Mouse (Mus musculus) heart, postnatal 36 days (tissue): ENCODE measurements around the gene Cyb561d2. TPM values are rescaled to one million over a fixed set of nuclear protein-coding genes. Genes with fewer than 3 reads are reported as not detected.

Experiments
- DNase-seq, 2 experiments: peaks; one replicate each; pipeline ENCODE4 v3.0.0; 2021 to 2022
- intact Hi-C: fragments of 180-260 bp; cut with DNase I; formaldehyde crosslinking; loops from one replicate; pipeline ENCODE4 v1.15.1; 2025
- total RNA-seq, 2 experiments: library from RNA; stranded (reverse); gene quantifications; 2 replicates each; pipeline ENCODE4 v1.2.3; 2021

Gene Cyb561d2
- total RNA-seq, 2 experiments from 2014 or later: 4.7 to 5.3 TPM

DNA sequence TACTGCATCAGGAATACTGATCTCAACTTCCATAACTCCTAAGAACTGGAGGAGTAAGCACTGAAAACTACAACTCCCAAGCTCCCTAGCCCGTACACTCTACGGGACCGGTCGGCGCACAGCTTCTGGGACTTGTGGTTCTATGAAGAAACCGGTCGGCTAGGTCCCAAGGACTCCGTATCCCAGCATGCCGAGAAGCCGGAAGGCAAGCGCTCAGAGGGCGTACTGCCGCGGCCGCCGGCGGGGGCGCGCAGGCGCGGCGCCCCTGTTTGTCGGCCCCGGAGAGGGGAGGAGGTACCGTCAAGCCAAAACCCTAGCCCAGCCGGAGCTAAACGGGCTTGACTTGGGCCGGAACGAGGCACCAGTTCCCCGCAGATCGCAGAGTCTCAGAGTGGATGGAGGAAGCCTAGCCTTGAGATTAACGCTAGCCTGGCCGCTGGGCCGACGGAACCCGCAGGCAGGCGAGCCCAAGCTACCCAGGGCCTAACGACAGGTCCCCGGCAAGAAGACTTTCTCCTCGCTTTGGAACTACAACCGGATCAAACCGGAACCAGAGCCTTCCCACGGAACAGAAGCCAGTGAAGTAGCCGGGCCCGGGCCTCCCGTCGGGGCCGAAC is 8.1 kb downstream of the Cyb561d2 start, which contains the start of gene Tmem115:
Gene Tmem115 (plus strand): TSS at position 155 of the 617 bp plus-strand sequence.
- DNase-seq: peak; percentile 85 to 89
- intact Hi-C loops: loop anchor here (10.0 kb wide), 1 partner anchor 639 kb away; the partner anchor contains the start of gene Manf

DNA sequence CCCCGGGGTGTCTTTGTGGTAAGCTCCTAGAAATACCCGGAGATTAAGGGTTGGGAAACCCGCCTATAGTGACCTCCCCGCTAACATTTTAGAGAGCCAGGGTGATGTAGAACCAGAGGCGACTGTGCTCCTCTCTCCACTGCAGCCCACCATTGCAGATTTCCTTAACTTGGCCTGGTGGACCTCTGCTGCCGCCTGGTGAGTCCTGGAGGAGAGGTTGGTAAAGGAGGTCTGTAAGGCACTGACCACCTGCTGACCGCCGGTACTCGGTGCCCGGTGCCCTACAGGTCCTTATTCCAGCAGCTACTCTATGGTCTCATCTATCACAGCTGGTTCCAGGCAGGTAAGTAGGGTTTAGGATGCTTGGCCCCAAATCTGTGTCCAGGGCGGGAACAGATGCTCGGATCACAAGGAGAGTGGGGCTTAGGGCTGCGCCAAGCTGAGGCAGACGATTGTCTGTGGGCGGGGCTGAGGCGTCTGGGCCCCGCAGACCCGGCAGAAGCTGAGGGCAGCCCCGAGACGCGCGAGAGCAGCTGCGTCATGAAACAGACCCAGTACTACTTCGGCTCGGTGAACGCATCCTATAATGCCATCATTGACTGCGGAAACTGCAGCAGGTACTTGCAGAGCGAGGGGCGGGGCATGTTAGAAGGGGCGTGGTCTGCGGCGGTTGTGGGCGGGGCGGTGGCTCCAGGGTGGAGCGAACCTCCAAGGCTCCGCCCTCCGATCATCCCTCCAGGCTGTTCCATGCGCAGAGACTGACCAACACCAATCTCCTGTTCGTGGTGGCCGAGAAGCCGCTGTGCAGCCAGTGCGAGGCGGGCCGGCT is 15.6 kb downstream of the Cyb561d2 start:
- intact Hi-C loops: no loop called here
- DNase-seq: peak; percentile 54 to 63

DNA sequence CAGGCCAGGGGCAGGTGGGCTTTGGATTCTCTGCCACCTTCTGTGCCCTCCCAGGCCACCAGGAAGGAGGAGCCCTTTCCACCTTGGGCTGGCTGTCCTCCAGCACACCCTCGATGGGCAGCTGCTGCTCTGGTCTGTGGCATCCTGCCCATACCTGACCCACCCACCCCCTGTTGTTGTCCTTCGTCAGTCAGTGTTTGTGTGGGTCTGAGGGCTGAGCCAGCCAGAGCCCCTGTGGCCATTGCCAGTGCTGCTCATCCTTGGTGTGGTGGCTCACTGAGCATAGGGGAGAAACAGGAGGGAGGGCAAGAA is 19.6 kb downstream of the Cyb561d2 start:
- DNase-seq: no peak
- intact Hi-C loops: no loop called here

DNA sequence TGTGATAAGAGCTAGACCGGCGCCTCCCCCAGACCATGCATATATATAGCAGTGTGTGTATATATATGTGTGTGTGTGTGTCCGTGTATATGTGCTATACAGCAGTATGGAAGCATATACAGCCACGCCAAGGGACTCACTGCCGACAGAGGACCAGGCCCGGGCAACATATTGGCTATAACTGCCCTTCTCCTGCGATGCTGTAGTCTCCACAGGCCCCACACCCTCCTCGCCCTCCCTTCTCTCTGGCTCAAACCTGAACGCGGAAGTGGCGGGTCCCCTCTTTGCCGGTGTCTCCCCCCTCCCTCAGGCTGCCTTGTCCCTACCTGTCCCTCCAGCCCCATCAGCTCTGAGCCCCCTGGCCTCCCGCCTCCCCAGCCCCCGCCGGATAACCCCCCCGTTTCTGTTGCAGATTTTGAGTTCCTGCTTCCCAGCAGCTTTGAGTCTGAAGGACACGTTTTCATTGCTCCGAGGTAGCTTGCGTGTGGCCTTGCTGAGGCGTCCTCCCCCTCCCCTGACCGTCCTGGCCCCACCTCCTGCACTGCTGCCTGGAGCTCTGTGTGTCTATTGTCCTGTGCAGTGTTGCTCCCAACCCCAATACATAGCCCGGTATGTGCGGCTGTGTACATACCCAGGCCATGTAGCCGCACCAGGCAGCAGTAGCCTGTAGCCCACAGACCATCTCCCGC is 20.1 kb downstream of the Cyb561d2 start:
- no peak for DNase-seq
- intact Hi-C loops: no loop called here

DNA sequence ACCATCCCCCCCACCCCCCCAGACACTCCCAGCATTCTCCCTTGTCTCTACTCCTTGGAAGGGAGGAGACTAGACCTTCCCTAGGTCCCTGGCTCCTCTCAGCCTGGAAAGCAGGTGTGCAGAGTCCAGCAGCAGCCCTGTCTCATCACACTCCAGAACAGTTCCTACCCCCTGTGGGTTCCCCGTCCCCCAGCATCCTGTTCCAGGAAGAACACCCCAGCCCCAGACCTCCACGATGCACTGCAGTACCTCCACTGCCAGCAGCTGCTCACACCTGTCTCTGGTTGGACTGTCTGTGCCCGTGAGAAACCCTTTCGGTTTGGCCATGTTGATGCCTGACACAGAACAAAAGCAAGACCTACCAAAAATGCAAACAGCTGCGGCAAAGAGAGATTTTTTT is 20.8 kb downstream of the Cyb561d2 start:
- DNase-seq: no peak
- intact Hi-C loops: no loop called here

DNA sequence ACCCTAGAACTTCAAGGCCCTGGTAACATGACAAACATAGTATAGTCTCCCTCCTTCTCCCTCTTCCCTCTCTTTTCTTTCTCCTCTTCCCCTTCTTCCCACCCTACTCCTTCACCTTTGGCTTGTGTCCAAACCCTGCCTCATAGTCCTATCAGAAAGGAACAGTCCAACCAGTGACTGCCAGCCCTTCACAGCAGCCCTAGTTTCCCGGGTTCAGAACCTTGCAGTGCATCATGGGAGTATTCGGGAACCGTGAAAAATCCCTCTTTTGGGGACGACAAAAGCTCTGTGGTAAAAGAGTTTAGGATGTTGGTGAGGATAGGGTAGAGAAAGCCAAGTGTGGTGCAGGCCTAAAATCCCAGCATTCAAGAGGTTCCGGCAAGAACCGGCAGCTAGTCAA is 21.7 kb downstream of the Cyb561d2 start:
- intact Hi-C loops: no loop called here
- no peak for DNase-seq

DNA sequence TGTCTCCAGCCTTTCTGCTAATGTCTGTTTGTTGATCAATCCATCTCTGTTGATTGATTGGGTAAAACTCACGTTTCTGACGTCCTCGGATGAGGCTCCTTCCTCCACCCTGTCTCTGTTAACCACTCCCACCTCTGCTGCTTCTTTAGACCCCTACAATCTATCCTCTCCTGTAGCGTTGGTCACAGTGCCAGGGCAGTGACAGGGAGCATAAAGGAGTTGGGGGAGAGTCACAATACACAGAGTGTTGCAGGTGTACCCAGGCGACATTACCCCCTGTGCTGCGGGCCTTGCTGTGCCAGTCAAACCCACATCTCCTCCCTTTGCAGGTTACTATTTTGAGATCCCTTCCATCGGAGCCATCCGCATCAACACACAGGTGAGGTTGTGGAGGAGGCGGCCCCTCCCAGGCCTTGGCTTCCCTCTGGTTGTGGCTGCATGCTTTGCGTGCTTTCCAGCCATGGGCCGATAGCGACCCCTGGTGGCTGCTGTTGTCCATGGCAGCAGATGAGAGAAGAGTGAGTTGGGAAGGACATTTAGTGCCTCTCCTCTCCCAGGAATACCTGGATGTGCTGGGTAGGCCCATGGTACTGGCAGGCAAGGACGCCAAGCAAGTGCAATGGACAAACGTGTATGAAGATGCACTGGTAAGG is 27.6 kb downstream of the Cyb561d2 start:
- DNase-seq: peak; percentile 83 to 89
- intact Hi-C loops: loop anchor here (1.0 to 2.0 kb wide), 2 partner anchors 148 to 156 kb away; no protein-coding TSS in a partner anchor

DNA sequence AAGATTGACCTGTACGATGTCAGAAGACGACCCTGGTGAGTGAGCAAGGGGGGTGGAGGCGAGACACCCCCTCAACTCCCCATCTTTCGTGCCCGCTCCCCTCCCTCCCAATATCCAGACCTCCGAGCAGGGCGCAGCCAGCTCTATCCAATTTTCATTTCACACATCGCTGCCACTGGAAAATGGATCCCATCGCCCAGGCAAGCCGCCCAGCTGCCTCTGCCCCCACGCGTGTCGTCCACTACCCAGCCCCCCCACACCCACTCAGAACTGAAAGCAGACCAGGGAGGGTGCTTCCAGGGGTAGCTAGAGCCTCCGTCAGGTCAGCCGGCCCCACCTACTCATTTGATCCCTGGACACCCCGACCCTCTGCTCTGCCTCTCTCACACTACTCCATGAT is 29.7 kb downstream of the Cyb561d2 start:
- no peak for DNase-seq
- intact Hi-C loops: no loop called here

DNA sequence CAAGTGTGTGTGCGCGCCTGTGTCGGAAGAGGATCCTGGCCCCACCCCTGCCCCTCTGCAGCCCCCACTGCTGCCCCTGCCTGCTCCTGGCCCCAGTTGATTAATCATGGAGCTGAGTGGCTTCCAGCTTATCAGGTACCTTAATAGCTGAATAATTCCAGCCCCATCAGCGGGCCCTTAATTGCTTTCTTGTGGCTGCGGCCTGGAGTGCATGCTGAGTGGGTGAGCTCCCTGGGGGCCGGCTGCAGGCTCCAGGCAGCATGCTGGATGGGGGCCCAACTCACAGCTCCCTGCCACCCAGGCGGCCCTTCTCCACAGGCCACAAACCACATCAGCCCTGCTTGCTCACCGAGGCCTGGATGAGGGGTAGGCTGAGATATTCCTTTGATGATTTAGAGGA is 30.6 kb downstream of the Cyb561d2 start:
- intact Hi-C loops: no loop called here
- DNase-seq: no peak

DNA sequence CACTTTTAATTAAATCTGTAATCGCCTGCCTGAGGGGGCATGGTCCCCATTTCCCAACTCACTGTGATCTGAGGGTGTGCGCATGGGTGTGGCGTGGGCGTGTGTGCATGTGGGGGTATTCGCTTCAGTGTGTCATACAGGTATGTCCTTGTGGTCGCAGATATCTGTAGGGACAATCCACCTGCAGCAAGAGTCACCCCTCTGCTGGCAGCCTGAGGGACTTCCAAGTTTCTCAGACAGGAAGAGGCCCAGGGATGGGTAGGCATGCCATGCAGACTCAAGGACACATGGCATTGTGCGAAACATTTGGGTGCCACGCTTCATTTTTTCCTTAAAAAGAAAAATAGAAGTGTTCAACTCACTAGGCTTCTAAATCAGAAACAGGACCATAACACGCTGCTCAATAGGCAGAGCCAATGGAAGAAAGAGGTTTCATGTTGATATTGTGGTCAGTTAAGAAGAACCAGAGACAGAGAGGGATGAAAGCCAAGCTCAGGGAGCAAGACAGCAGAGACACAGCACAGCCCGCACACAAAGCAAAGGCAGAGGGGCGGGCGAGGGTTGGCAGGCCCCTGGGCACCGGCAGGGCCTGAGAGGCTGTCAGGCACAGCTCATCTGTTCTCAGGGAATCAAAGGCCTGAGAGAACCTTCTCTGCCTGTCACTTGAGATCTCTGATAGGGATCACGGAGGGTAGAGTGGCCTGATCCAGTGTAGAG is 31.5 kb downstream of the Cyb561d2 start:
- intact Hi-C loops: no loop called here
- DNase-seq: no peak

DNA sequence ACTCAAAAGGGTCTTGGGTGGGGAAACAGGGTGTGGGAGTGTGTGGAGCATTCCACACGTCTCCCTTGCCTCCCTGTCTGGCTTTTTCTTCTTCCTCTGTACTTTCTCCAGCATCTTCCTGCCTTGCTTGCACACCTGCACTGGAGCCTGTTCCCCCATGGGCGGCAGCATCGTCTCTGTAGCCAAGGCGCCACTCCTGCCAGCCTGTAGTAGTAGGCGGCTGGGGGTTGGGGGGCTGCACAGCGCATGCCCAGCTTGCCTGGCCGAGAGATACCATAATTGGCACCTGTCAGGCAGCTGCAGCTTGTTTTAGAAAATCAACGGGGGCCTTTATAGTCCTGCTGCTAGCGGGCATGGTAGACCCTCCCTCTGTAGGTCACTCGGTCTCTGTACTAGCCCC is 33.7 kb downstream of the Cyb561d2 start:
- no peak for DNase-seq
- intact Hi-C loops: no loop called here

DNA sequence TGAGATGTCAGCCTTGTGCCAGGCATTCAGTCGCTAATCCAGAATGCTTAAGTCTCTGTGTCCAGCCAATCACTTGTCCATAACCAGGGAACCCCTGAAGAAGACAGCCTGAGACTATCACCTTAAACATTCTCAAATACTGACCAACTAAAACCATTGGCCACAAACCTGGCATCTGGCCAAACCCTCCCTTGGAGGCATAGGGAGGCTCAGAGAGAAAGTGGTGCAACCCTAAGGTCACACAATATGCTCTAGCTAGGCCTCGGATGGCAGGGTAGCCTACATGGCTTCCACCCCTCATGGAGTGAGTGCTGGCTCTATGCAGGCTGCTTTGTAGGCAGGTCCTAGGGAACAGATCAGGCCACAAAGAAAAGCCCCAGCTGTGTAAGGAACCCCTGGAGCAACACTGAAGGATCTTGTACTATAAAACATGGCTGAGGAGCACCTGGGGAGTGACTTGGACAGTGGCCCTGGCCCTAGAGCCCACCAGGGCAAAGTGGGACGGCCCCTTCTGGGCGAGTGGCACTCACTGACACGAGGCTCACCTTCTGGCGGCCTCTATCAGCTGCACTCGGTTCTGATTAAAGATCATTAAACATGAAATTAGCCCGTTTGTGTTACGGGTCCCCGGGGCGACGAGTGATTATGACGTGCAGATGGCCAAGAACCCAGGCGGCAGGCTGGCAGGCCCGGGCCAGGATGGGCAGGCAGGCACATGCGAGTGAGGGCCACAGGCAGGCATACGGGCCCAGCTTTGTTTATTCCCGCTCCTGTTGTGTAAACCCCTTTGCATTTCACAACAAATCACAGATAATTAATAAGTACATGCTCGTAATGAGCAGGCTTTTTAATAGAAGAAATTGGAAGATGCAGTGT is 37.1 kb downstream of the Cyb561d2 start:
- intact Hi-C loops: no loop called here
- DNase-seq: no peak

DNA sequence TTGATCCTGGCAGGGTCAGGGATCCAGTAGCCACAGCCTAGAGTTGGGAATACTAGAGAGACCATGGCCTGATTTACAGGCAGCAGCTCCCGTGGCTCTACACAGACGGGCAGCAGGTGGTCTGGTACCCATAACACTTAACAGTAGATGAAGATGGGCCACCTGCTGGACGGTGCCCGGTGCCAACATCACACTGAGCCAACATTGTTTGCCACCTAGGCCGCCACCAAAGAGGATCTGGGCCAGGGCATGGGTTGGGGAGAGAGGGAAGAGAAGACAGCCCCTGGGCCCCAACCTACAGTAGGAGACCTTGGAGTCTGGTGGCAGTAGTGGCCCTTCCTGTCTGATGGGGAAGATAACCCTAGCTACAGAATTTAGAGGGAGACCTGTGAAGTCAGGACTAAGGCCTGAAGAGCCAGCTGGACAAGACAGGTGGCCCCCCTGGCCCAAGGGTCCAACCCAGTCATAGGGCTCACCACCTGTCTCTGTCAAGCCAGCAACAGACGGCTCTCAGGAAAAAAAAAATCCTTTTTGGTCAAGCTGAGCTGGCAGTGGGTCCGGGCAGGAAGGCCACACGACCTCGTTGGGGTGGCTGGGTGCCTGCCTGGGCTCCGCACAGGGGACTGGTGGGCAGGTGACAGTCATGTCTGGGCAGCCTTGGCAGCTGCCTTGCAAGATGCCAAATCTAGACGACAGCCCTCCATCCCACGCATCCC is 39.7 kb downstream of the Cyb561d2 start:
- intact Hi-C loops: no loop called here

DNA sequence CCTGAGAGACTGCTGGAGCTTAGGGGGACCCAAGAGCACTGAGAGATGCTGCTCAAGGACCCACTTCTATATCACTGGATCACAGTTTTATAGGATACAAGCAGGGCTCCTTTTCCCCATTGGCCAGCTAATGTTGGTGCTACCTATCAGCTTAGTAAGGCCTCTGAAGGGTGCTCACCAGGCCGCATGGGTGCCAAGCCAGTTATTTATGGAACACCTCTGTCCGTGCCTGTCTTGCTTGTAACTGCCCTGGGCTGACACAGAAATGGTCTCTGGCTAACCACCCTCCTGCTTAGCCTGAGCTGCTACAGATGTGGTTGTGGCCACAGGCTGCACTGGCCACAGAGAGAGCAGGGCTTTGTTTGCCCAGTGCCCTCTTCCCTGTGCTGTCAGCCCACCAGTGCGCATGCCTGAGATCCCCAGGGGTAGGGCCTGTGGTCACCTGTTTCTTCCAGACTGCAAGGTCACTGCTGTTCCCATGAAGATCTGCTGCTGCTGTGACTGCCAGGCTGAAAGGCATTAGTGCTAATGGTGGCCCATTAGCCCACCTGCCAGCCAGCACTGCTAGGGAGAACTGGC is 41.2 kb downstream of the Cyb561d2 start:
- no peak for DNase-seq
- intact Hi-C loops: no loop called here

More for the DNA sequence above, 39.7 kb downstream of the Cyb561d2 start:
- no peak for DNase-seq

DNA sequence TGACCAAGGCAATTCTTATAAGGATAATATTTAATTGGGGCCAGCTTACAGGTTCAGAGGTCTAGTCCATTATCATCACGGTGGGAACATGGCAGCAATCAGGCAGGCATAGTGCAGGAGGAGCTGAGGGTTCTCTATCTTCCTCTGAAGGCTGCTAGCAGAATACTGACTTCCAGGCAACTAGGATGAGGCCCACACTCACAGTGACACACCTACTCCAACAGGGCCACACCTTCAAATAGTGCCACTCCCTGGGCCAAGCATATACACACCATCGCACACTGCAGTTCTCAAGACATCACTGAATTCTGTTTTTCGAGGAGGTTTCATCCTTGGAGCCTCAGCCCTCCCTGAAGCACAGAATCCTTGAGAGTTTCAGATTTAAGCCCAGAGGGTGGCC is 45.6 kb downstream of the Cyb561d2 start:
- no peak for DNase-seq
- intact Hi-C loops: no loop called here

DNA sequence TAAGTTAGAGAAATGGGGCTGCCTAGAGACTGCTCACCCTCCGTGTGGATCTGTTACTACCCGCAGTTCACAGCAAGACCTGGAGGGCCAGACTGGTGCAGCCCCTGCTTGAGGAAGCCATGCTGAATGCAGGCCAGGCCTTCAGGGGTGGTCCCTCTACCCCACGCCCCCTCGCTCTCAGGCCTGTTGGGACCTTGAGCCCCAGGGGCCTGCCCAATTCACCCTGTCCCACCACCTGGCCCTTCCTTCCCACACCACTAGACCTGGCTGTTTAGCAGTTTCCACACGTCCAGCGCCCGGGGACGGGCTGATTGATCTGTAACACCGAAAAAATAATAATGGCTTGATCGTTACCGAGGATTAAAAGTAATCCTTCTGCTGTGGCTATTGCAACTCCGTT is 47.8 kb downstream of the Cyb561d2 start:
- intact Hi-C loops: no loop called here
- DNase-seq: no peak

DNA sequence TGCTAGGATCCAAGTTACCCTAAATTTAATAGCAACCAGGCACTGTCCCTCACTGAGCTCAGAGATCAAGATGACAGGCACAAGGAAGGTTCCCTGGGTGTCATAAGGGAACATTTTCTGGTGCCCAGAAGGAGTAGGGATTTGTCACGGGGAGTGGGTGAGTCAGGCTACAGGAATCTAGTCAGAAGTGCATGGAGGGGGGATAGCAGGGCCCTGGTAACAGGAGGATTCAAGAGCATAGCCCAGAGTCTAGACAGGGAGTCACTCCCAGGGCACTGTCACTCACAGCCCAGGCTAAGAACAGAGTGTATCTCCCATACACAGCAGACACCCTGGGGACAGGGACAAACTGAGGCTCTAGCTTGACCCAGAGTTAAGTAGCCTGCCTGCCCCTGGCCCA is 48.5 kb downstream of the Cyb561d2 start:
- no peak for DNase-seq
- intact Hi-C loops: no loop called here

DNA sequence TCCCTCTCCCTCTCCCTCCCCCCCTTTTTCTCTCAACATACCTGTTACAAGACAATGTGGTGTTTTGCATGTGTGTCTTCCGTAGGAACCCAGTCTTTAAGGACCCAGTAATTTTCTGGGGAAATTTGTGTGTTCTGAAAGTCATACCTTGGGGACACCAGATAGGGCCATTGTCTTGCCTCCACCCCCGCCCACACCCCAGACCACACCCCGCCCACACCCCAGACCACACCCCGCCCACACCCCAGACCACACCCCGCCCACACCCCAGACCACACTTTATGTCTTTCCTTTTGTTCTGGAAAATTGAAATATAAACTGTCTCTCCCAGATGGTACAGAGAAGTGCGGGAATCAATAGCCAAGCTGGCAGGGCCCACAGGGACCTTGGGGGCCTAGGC is 51.4 kb downstream of the Cyb561d2 start:
- no peak for DNase-seq
- intact Hi-C loops: no loop called here

DNA sequence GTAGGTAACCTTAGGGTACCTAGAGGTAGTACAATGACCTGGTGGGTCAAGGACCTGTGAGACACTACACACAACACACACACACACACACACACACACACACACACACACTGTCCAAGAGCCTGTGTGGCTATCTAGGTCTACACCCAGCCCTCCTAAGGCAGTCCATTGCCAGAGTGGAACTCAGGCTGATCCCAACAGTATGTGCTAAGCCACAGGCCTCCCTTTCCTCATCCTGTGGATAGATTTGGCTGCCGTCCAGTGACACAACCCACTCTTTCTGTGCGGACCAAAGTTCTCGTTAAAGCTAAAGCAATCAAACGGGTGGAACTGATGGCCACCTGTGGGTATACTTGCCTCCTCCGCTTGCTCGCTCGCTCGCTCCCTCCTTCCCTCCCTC is 51.8 kb downstream of the Cyb561d2 start:
- intact Hi-C loops: no loop called here
- no peak for DNase-seq
